Mouse (Mus musculus): ENCODE data around the gene Lef1.

GRCm38 (mm10) chr3:131254991-131255390 is 144.7 kb downstream of the Lef1 start:
- TF ChIP-seq POLR2A (IDR thresholded peaks at IDR 0.05; ENCODE audit: borderline replicate concordance, extremely low read depth, low read depth, low read length) (no peak), CTCF (IDR thresholded peaks at IDR 0.05; ENCODE audit: insufficient read depth, low read length) (no peak)
